Mouse (Mus musculus) stomach, postnatal 0 days (tissue): ENCODE measurements around the gene Acvrl1.

Experiments used
- CTCF ChIP-seq: IDR thresholded peaks from 2 replicates; pipeline ENCODE4 v1.5.1; 2016; ENCODE audit warnings: antibody characterized with exemption, low read depth, mild to moderate bottlenecking, moderate library complexity
- EP300 ChIP-seq: optimal IDR thresholded peaks from 2 replicates; pipeline ENCODE3; 2016; ENCODE audit warnings: antibody characterized with exemption

DNA sequence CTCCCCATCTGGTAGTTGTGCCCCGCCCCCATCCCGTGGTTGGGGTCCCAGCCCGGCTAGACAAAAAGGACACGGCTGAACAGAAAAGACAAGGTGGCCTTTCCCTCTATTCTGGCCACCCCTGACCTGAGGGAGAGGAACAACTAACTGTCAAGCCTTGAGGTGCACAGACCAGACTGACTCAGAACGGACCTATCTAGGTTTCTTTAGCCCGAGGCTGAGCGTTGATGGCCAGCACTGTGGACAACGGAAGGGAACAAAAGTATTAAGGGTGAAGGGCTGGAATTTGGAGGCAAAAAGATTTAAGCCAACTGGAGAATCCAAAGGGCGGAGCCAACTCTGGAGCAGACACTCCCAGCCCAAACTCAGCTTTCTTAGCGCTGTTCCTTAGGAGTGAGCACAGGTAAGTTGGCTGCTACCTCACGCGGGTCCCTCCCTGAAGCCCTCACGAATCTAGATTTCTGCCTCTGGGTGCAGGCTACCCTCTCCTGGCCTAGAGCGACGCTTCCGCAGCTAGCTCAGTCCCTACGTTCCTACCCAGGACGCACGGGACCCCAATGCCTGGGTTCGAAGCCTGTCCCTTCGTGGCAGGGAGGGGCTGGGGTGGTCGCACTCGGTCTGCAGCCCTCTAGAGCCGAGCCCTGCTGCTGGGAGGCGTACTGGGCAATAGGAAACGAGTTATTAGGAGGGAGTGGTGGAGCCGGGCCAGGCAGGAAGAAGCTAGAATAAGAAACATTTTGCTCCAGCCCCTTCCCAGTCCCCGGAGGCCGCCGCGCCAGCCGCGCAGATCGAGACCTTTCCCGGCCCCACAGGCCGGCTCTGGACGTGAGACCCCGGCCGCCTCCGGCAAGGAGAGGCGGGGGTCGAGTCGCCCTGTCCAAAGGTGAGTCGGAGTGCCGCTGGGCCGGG, at the start of gene Acvrl1:
- TF ChIP-seq CTCF (no peak), EP300 (no peak)
